Mouse (Mus musculus) G1E-ER4 (cell line): ENCODE data around the gene Dtnb. TPM values are rescaled to one million over a fixed set of nuclear protein-coding genes. Genes with fewer than 3 reads are reported as not detected.

Experiments used
- GATA1 ChIP-seq: IDR thresholded peaks from one replicate; pipeline ENCODE4 v1.8.0; 2012; ENCODE audit warnings: low read length, inconsistent platforms
- polyA plus RNA-seq: library from polyadenylated mRNA; stranded (reverse); fragments of >175 nt; gene quantifications from 2 replicates; pipeline ENCODE4 v1.2.3, GENCODE M21; 2012

The Dtnb gene
- polyA plus RNA-seq, 1 experiment = not detected

GRCm38 (mm10) chr12:3615041-3615440, 42.9 kb downstream of the Dtnb start:
- TF ChIP-seq GATA1 = no peak

GRCm38 (mm10) chr12:3618144-3619020, 46.2 kb downstream of the Dtnb start:
- no peak for TF ChIP-seq GATA1

GRCm38 (mm10) chr12:3619021-3619367, 46.8 kb downstream of the Dtnb start:
- no peak for TF ChIP-seq GATA1

GRCm38 (mm10) chr12:3626880-3627279, 54.7 kb downstream of the Dtnb start:
- TF ChIP-seq GATA1 = no peak

GRCm38 (mm10) chr12:3641931-3642330, 69.8 kb downstream of the Dtnb start:
- no peak for TF ChIP-seq GATA1

- TF ChIP-seq GATA1 = no peak
Observed at GRCm38 (mm10) chr12:3656799-3657198, 84.6 kb downstream of the Dtnb start.

- TF ChIP-seq GATA1 = no peak
Observed at GRCm38 (mm10) chr12:3657234-3657633, 85.1 kb downstream of the Dtnb start.

GRCm38 (mm10) chr12:3657786-3658185, 85.6 kb downstream of the Dtnb start:
- no peak for TF ChIP-seq GATA1

GRCm38 (mm10) chr12:3659554-3660311, 87.6 kb downstream of the Dtnb start:
- TF ChIP-seq GATA1 = no peak

GRCm38 (mm10) chr12:3660985-3661635, 88.9 kb downstream of the Dtnb start:
- TF ChIP-seq GATA1 = no peak

- no peak for TF ChIP-seq GATA1
Observed at GRCm38 (mm10) chr12:3662660-3663059, 90.5 kb downstream of the Dtnb start.

GRCm38 (mm10) chr12:3663386-3663785, 91.2 kb downstream of the Dtnb start:
- no peak for TF ChIP-seq GATA1

- no peak for TF ChIP-seq GATA1
Observed at GRCm38 (mm10) chr12:3669971-3670381, 97.8 kb downstream of the Dtnb start.

- no peak for TF ChIP-seq GATA1
Observed at GRCm38 (mm10) chr12:3671117-3671516, 98.9 kb downstream of the Dtnb start.

- no peak for TF ChIP-seq GATA1
Observed at GRCm38 (mm10) chr12:3672786-3673185, 100.6 kb downstream of the Dtnb start.

- no peak for TF ChIP-seq GATA1
Observed at GRCm38 (mm10) chr12:3673886-3674285, 101.7 kb downstream of the Dtnb start.
